Mouse (Mus musculus) brain, embryonic 14.5 days (tissue): ENCODE measurements around the gene Tmem8b.

Experiments
- CTCF ChIP-seq: fragments of 200-500 bp; IDR thresholded peaks from 2 replicates; pipeline ENCODE4 v1.5.1; 2012; ENCODE audit warnings: inconsistent platforms, mild to moderate bottlenecking, moderate library complexity, borderline replicate concordance; ENCODE audit not compliant: insufficient read depth, insufficient read length; ENCODE audit errors: extremely low read depth
- POLR2A ChIP-seq: fragments of 200-500 bp; IDR thresholded peaks from 2 replicates; pipeline ENCODE4 v1.6.1; 2012; ENCODE audit warnings: mild to moderate bottlenecking, inconsistent platforms, borderline replicate concordance; ENCODE audit not compliant: poor library complexity, insufficient read depth, insufficient read length, severe bottlenecking; ENCODE audit errors: extremely low read depth

GRCm38 (mm10) chr4:43674974-43675373 is 6.2 kb downstream of the Tmem8b start:
- TF ChIP-seq CTCF (no peak), POLR2A (no peak)
